ENCODE assay signal across 11 mouse cellular contexts in genomic region chr19:28436457-28437148, GRCm38 (mm10).
DNase-seq lines count a peak whose midpoint lies in the region; ATAC-seq lines count a peak whose summit lies in the region.
"Had no signal": no experiment of that assay in that cellular context is flagged by ENCODE, and none has a peak within 500 bp of the region (broad histone marks: within the 10 kb centered on the region; RNA-seq: fewer than 3 reads in every experiment).

No protein-coding gene starts in this region.

- H3K9ac ChIP-seq in hindbrain, embryonic 14.5 days, result no peak overlapping the region
- H3K9ac ChIP-seq: heart, embryonic 13.5 days; stomach, embryonic 15.5 days had no signal

- no peak overlapping the region for H3K4me3 ChIP-seq in heart, embryonic 10.5 days
- H3K4me3 ChIP-seq in hindbrain, embryonic 14.5 days (replicated peaks; ENCODE audit: low read length), result no peak overlapping the region
- H3K4me3 ChIP-seq: heart, embryonic 13.5 days; stomach, embryonic 15.5 days had no signal

- peak; percentile 97 for DNase-seq in heart, adult 11 months
- DNase-seq in heart, embryonic 10.5 days (ENCODE audit: low spot score), result no peak
- peak; percentile 26 for DNase-seq in brain, embryonic 18.5 days (ENCODE audit: low read depth, low spot score)
- no peak for DNase-seq in hindbrain, embryonic 14.5 days (ENCODE audit: low spot score)
- DNase-seq in left cerebral cortex, postnatal 25 days (ENCODE audit: low spot score in 2 of 2), result peak; percentile 68 to 87
- DNase-seq in gastrocnemius, postnatal 36 days, result no peak
- DNase-seq in liver, result no peak

- intact Hi-C loops in left cerebral cortex, postnatal 25 days (cut with DNase I), result loop anchor here (2.0 to 5.0 kb wide), 2 partner anchors 66 to 186 kb away; no protein-coding TSS in a partner anchor
- intact Hi-C loops in gastrocnemius, postnatal 36 days (cut with DNase I), result no loop called here

- ATAC-seq in hindbrain, embryonic 14.5 days (ENCODE audit: low FRiP score), result peak; percentile 43; the same call in 1 of the 2 replicates
- ATAC-seq in monocyte, adult 5-6 weeks (replicated peaks; ENCODE audit: insufficient number of reproducible peaks, low FRiP score, low TSS enrichment, poor library complexity, severe bottlenecking), result no peak

- no peaks in the 10 kb centered on the region for H3K27me3 ChIP-seq in heart, embryonic 10.5 days (ENCODE audit: insufficient read depth, poor library complexity, severe bottlenecking)
- no peaks in the 10 kb centered on the region for H3K27me3 ChIP-seq in hindbrain, embryonic 14.5 days (ENCODE audit: control insufficient read depth, insufficient read depth, low read length)
- H3K27me3 ChIP-seq: CH12.LX; heart, embryonic 13.5 days; stomach, embryonic 15.5 days had no signal

- no peaks in the 10 kb centered on the region for H3K9me3 ChIP-seq in heart, embryonic 10.5 days
- no peaks in the 10 kb centered on the region for H3K9me3 ChIP-seq in hindbrain, embryonic 14.5 days (ENCODE audit: control insufficient read depth, low read length)
- H3K9me3 ChIP-seq: heart, embryonic 13.5 days; stomach, embryonic 15.5 days had no signal

- 72% methylated on average over 12 of the region's 12 CpGs for WGBS in heart, embryonic 10.5 days
- WGBS in hindbrain, embryonic 14.5 days, result 59% methylated on average over 12 of the region's 12 CpGs

- H3K36me3 ChIP-seq in heart, embryonic 10.5 days, result no peaks in the 10 kb centered on the region
- no peaks in the 10 kb centered on the region for H3K36me3 ChIP-seq in hindbrain, embryonic 14.5 days (replicated peaks; ENCODE audit: control insufficient read depth, insufficient read depth)
- H3K36me3 ChIP-seq: heart, embryonic 13.5 days; stomach, embryonic 15.5 days had no signal

- no peak overlapping the region for H3K4me2 ChIP-seq in hindbrain, embryonic 14.5 days (replicated peaks)
- H3K4me2 ChIP-seq: heart, embryonic 13.5 days; stomach, embryonic 15.5 days had no signal

- peaks cover 4% of the 10 kb centered on the region; the same call in 1 of the 2 replicates for H3K4me1 ChIP-seq in heart, embryonic 10.5 days
- H3K4me1 ChIP-seq in hindbrain, embryonic 14.5 days (replicated peaks; ENCODE audit: control insufficient read depth, insufficient read depth, low read length), result no peaks in the 10 kb centered on the region
- H3K4me1 ChIP-seq: heart, embryonic 13.5 days had no signal

- H3K27ac ChIP-seq in heart, embryonic 10.5 days, result no peak overlapping the region
- no peak overlapping the region for H3K27ac ChIP-seq in hindbrain, embryonic 14.5 days
- H3K27ac ChIP-seq: heart, embryonic 13.5 days; stomach, embryonic 15.5 days had no signal

Comparison
In these comparisons a context has a peak if more than half of its experiments do, and no peak if none do; other contexts are left out.
1. DNase-seq: peak in heart, adult 11 months (single experiment), brain, embryonic 18.5 days (single experiment) and left cerebral cortex, postnatal 25 days (2 of 2); none in heart, embryonic 10.5 days (single experiment), hindbrain, embryonic 14.5 days (single experiment), gastrocnemius, postnatal 36 days (0 of 2) and liver (single experiment).